Mouse (Mus musculus) kidney, postnatal 36 days (tissue): ENCODE data around the gene Abhd13.
A peak's percentile ranks its signal among the peaks of the same experiment; 100 is the strongest.

Source experiments
- DNase-seq, 2 experiments: peaks; one replicate each; pipeline ENCODE4 v3.0.0; 2021 to 2022; ENCODE audit warnings: mixed read lengths in 2 of 2

Abhd13 gene

DNA sequence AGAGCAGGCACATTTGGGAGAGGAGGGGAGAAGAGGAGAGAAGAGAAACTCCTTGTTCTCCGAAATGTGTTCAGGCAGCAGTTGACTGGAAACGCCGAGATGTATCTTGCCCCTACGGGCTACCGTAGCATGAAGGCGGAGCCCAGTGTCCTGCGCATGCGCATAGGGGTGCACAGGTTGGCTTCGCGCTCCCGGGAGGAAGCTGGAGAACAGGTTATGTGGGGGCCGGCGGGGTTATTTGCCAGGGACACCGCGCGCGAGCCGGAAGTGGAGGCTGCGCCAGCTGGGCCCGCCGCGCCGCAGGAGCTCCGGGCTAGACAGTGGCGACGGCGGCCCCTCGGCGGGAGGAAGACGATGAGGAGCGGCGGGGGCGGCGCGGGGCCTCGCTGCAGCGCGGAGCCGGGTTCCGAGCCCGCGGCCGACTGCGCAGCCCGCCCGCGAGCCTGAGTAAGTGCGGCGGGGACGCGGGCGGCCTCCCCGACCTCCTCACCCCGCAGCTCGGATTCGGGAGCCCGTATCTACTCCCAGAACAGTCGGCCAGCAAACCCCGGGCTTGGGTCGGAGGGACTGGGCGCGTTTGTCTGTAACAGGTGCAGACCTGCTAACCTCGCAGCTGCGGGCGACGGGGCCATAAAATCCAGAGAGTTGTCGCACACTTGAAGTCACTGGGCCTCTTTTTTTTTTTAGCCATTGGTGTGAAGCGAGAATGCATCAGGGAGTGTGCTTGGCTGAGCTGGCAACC lies at the start of gene Abhd13, which contains the start of gene Lig4:
Abhd13 (plus strand) TSS at position 135 of the 742 bp plus-strand sequence.
Lig4 (minus strand) TSS at position 114 of the 742 bp plus-strand sequence.
- DNase-seq: peak; percentile 99

DNA sequence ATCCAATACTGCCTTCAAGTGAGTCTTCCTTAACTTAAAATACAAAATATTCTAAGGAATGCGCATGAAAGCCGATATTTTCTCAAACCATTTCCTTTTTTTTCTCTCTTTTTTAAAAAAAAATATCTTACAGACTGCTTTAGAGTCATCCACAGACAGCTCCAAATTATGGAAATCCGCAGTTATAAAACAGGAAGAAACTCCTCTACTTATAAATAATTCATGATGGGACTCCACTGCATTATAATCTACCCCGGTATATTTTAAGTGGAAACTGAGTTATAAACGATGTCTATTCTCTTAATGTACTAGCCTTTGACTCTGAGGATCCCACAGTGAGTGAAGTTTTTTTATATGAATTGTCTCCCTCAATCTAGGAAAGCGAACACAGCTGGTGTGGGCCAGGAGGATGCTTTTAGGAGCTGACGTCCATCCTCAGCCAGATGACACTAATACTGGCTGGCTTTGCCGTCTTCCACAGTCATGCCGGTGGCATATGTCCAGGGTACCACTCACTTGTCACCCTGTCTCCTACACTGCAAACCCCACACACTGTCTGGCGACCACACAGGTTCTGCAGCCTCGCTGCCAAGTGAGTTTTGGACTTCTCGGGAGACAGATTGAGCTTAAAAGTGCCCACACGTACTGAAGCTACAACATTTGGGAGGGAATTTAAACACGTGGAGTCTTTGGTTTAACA lies 47.6 kb upstream of the Abhd13 start:
- DNase-seq: no peak

- DNase-seq: peak; percentile 1 to 3
Measured at GRCm38 (mm10) chr8:9932711-9933110, 44.8 kb upstream of the Abhd13 start.

GRCm38 (mm10) chr8:9934891-9935565 lies 42.5 kb upstream of the Abhd13 start:
- DNase-seq: peak; percentile 25 to 64

DNA sequence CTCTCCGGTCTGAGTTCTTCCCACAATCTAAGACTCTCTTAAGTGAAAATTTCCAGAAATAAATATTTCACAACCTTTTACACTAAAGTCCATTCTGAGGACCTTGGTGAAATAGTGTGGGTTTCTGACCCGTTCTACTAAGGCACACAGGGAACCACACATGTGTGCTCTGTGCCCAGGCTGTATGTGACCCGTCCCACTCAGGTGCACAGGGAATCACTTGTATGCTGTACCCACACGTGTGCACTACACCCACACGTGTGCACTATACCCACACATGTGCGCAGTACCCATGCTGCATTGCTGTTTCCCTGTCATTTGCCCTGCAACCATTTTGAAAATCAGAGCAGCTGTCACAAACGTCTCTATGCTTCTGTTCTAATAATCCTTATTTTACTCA lies 41.9 kb upstream of the Abhd13 start:
- DNase-seq: no peak

DNA sequence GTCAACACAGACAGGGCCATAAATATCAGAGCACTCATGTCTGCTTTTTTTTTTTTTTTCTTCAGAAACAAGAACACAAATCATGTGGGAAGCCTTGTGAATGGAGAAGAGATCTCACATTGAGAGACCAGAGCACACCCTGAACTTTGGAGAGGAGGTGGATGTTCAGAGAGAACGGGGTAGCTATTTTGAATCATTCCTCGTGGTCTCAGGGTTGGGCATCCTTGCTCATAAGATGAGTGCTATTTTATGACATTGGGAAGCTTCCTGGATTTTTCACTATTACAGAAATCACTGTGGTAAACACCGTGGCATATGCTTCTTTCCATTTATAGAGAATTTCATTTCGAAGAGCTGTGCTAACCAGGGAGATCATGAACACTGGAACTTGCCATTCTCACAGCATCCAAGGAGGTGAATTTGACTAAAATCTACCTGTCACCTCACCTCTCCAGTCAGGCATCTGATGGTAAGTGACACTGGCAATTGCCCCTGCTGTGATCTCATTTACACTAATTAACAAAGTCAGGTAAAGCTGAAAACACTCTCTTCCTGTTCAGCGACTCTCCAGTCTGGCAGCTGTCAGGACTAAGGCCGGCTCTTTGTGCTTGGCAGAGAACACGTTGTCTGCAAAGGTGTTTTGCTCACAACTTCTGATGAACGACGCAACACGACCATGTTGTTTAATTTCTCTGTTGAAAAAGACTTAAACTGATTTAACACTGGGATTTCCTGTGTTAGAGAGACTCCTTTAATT lies 28.2 kb upstream of the Abhd13 start:
- no peak for DNase-seq

GRCm38 (mm10) chr8:9958338-9958737 lies 19.2 kb upstream of the Abhd13 start:
- DNase-seq: no peak

DNA sequence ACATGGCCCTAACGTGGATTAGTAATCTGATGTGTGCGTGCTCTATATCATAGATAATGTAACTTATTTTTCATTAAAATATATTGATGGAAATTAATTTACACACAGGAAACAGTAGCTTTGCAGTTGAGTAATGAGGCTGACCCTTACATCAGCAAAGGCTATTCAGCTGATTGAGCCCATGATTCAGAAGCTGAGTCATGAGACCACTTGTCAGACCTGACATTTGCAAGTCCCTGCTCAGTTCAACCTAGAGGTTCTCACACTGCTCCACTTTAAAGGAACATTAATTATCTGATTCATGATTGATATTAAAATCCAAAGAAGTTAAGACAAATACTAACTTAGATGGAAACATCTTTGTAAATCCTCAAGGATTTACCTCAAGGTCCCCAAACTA lies 17.6 kb upstream of the Abhd13 start:
- no peak for DNase-seq

DNA sequence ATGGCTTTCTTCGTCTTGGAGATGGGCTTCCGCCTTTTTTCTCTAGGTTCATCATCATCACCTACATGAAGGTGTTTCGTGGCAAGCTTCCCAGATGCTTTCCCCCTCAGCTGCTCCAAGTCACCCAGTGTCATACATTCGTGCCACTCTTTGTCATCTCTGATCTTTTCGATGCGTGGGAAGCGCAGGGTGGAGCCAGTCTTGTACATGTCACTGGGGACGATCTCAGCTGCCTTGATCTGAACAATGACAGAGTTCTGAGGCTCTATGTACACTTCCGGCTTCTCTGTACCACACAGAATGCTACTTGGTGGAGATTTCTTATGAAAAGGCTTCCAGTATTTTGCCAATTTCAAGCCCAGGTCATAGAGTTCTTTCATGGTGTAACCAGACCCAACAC lies 5.6 kb upstream of the Abhd13 start:
- no peak for DNase-seq

- no peak for DNase-seq
Measured at GRCm38 (mm10) chr8:9975276-9975675, 2.2 kb upstream of the Abhd13 start.

- peak; percentile 98 to 99 for DNase-seq
Measured at GRCm38 (mm10) chr8:9975898-9976611, 1.5 kb upstream of the Abhd13 start.

GRCm38 (mm10) chr8:9977016-9977415 lies 491 bp upstream of the Abhd13 start:
- DNase-seq: peak; percentile 2 to 31

- peak; percentile 8 to 49 for DNase-seq
Measured at GRCm38 (mm10) chr8:9978475-9979230, 1.1 kb downstream of the Abhd13 start.

DNA sequence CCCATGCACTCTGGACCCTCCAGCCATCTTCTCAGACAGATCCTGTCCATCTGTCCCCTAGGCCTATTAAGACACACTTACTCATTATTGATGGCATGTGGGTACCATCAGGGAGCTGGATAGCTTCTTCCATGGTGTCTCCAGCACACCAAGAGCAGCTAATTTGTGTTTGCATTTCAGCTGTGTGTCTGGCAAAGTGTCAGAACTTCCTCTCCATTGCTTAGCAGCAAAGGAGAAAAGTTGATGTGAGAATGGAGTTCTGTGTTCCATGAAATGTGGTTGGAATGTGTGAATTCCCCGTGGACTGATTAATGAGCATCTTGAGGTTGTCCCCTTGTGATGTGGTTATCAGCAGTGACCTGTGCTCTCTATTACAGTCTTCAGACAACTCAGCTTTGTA lies 2.2 kb downstream of the Abhd13 start:
- no peak for DNase-seq

DNA sequence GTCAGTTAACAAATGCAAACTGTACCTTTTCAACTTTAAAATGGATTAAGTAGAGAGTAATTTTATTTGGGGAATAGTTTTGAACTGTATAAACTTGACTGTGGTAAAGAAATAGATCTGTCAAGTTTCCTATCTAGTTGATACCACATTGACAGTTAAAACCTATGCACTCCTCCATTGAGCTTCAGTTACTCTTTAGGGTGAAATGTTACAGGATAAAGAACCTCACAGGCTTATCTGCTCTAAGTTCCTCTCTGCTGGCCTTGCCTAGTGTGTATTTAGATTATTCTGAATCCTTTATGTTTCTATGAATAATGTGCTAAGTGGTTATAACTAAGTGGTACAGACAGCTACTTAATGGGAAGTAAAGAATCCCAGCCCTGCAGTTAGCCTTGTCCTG lies 2.7 kb downstream of the Abhd13 start:
- DNase-seq: no peak

DNA sequence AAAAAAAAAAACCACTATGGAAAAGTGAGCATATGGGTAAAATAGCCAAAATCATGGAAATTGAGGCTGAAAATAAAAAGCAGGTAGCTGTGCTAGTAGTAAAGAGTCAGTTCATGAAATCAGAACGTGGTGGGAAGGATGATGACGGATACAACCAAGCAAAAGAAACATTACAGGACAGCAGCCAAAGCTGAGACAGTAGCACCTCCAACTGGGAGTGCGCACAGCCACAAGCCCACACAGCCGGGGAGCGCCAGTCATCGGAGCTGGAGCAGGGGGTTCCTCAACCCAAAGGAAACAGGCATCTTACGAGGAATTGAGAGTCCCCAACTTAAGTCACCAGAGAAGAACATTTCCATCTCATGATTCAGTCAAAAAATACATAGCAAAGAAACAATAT lies 26.6 kb downstream of the Abhd13 start:
- DNase-seq: no peak

DNA sequence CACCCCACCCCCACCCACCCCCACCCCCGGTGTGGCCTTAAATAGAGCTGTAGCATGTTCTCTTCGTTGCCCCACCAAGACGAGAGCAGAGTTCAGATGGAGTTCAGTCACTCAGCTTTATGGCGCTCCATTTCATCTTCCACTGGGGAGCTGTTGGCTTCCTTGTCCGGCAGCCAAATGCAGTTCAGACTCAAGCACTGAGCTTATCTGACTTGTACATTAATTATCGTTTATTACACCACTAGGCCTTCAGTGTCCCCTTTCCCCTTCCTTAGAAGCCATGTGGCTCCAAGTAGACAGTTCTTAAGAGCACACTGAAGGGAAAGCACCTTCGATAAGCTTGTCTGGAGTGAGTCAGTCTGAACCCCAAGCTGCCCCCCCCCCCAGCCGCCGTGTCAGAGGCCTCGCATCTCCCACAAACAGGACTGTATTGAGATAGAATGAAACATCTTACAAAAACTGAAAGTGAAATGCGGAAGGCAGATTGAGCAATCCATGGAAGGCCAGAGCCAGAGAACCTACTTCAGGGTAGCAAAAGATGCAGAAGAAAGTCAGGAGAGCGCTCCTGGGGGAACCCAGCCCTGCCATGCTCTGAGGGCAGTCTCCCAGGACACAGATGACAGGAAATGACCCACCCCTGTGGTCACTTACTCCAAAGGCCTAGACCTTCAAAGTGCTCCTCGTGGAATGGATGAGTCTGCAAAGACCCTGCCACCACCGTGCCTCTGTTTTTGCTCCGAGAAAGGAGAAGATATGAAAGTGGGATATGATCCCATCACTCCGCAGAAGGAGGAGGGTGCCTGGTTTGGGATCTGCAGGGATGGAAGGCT lies 28.9 kb downstream of the Abhd13 start, which contains the start of gene Tnfsf13b:
Tnfsf13b (plus strand) TSS at position 312 of the 830 bp plus-strand sequence.
- peak; percentile 21 to 29 for DNase-seq

GRCm38 (mm10) chr8:10006986-10007659 lies 29.6 kb downstream of the Abhd13 start:
- peak; percentile 19 to 53 for DNase-seq

- no peak for DNase-seq
Measured at GRCm38 (mm10) chr8:10007660-10008028, 30.1 kb downstream of the Abhd13 start.

GRCm38 (mm10) chr8:10016252-10016651 lies 38.7 kb downstream of the Abhd13 start:
- DNase-seq: no peak
